Mouse (Mus musculus): ENCODE data around the gene Cyb561.

GRCm38 (mm10) chr11:105920836-105921235 is 32.3 kb downstream of the Cyb561 start:
- TF ChIP-seq CTCF (IDR thresholded peaks at IDR 0.05; ENCODE audit: borderline replicate concordance, insufficient read depth, low read depth, low read length): no peak
- no peak for TF ChIP-seq POLR2A (IDR thresholded peaks at IDR 0.05; ENCODE audit: borderline replicate concordance, insufficient read depth, low read length)

Measured in cerebellum, adult 2 months (tissue).